Mouse (Mus musculus): ENCODE data around the gene Kncn. TPM values are rescaled to one million over a fixed set of nuclear protein-coding genes. Genes with fewer than 3 reads are reported as not detected.

The Kncn gene
- polyA plus RNA-seq, 1 experiment = 0.29 TPM

DNA sequence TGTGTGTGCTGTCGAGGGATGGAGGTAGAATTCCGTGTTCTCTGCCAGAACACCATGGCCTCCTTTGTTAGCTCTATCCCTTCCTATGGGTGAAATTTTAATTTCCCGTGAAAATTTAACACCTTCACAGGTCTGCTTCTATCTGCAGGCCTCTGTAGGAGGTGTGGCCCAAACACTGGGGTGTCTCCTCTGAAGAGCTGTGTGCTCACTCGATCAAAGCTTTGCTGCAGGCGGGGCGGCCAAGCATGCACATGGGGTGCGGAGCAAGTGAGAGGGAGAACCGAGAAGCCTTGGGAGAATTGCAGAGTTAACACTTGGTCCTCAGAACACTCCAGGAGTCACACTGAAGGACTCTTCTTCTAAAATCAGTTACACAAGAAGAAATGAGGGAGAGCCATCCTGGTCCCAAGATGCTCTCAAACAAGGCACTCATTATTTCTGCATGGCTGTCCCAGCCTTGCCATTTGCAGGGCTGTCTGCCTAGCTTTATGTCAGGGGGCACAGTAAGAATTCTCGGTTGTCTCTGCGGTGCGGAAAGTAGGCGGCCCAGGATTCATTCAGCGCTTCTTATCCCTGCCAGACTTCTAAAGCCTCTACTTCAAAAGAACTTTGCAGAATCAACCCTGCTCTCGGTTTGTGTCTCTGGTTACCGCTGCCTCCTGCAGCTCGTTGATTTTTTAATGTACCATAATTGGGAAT is 14.5 kb upstream of the Kncn start:
- Histone ChIP-seq H3K4me3 (replicated peaks) (no peak overlapping the region), H3K27me3 (replicated peaks) (no peaks in the 10 kb centered on the region), H3K4me1 (peaks cover 43% of the 10 kb centered on the region), H3K36me3 (replicated peaks; ENCODE audit: low read length) (peaks cover 100% of the 10 kb centered on the region), H3K9me3 (no peaks in the 10 kb centered on the region)
- TF ChIP-seq FLI1 (IDR thresholded peaks at IDR 0.05; ENCODE audit: low read length) = no peak
- no peak for TF ChIP-seq GATA1 (IDR thresholded peaks at IDR 0.05; ENCODE audit: borderline replicate concordance, low read length)

DNA sequence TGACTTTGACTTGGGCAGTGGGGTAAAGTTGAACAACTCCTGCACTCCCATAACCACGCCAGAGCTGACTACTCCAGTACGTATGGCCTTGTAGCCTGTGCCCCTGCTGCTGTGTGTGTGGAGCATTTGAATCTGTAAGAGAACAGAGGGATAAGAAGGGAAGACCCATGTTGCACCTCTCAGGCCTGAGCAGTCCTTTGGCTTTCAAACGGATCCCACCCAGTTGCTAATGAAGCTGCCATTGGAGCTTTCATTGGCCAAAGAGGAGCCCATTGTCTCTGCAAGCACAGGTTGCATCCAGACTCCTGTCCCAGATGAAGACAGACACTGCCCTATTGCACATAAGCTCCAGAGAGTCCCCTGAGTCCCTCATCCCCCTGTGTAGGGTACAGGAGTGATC is 11.0 kb upstream of the Kncn start:
- Histone ChIP-seq H3K9me3 (no peaks in the 10 kb centered on the region), H3K27me3 (replicated peaks) (no peaks in the 10 kb centered on the region), H3K36me3 (replicated peaks; ENCODE audit: low read length) (peaks cover 100% of the 10 kb centered on the region), H3K4me3 (replicated peaks) (no peak overlapping the region), H3K4me1 (peaks cover 41% of the 10 kb centered on the region)
- TF ChIP-seq FLI1 (IDR thresholded peaks at IDR 0.05; ENCODE audit: low read length) (no peak), GATA1 (IDR thresholded peaks at IDR 0.05; ENCODE audit: borderline replicate concordance, low read length) (no peak)

DNA sequence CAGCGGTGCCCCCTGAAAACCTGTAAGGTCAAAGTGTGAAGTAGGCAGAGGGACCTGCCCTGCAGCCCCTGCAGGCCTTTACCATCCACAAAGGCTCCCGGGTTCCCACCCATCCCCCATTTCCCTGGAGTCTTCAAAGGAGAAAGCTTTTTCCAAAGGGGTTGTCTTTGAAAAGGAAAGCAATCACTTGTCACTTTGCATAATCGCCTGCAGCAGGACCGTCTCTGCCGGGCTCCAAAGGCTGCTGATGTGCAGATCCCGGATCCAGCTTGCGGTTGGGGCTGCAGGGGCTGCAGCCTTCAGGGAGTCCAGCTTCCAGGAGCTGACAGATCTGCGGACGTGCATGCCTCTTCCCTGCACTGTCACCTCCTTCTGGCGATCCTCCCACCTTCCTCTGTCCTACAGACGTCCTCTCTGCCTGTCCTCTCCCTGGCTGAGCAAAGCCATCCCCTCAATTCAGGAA is 6.0 kb upstream of the Kncn start:
- Histone ChIP-seq H3K36me3 (replicated peaks; ENCODE audit: low read length) (peaks cover 78% of the 10 kb centered on the region), H3K27me3 (replicated peaks) (peaks cover 4% of the 10 kb centered on the region), H3K4me1 (peaks cover 52% of the 10 kb centered on the region), H3K4me3 (replicated peaks) (no peak overlapping the region), H3K9me3 (no peaks in the 10 kb centered on the region)
- TF ChIP-seq GATA1 (IDR thresholded peaks at IDR 0.05; ENCODE audit: borderline replicate concordance, low read length) (no peak), FLI1 (IDR thresholded peaks at IDR 0.05; ENCODE audit: low read length) (no peak)

DNA sequence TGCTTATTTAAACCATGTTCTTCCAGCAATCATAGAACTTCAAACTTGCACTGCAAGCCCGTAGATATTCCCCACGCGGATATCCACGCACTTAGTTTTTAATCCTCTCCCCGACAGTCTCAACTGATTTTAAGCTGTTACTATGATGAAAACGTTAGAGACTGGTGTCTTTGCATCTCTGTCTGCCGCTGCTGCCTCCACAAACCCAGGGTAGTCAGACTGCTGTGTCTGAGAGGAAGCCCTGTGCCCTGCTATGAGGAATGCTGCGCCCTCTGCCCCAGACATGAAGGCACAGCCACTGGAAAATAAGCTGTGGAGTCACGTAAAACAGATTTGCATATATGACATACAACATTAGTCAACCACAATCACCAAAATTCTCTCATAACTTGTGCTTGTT is 5.4 kb upstream of the Kncn start:
- H3K4me3 ChIP-seq (replicated peaks) = no peak overlapping the region
- no peak for TF ChIP-seq FLI1 (IDR thresholded peaks at IDR 0.05; ENCODE audit: low read length)
- no peak for TF ChIP-seq GATA1 (IDR thresholded peaks at IDR 0.05; ENCODE audit: borderline replicate concordance, low read length)
- H3K4me1 ChIP-seq = peaks cover 49% of the 10 kb centered on the region
- H3K9me3 ChIP-seq = no peaks in the 10 kb centered on the region
- peaks cover 10% of the 10 kb centered on the region for H3K27me3 ChIP-seq (replicated peaks)
- peaks cover 73% of the 10 kb centered on the region for H3K36me3 ChIP-seq (replicated peaks; ENCODE audit: low read length)

GRCm38 (mm10) chr4:115881183-115881582 is 3.0 kb upstream of the Kncn start:
- H3K4me1 ChIP-seq = peaks cover 30% of the 10 kb centered on the region
- no peak overlapping the region for H3K4me3 ChIP-seq (replicated peaks)
- H3K27me3 ChIP-seq (replicated peaks) = peaks cover 29% of the 10 kb centered on the region
- H3K9me3 ChIP-seq = no peaks in the 10 kb centered on the region
- H3K36me3 ChIP-seq (replicated peaks; ENCODE audit: low read length) = peaks cover 49% of the 10 kb centered on the region
- TF ChIP-seq GATA1 (IDR thresholded peaks at IDR 0.05; ENCODE audit: borderline replicate concordance, low read length) (no peak), FLI1 (IDR thresholded peaks at IDR 0.05; ENCODE audit: low read length) (no peak)

DNA sequence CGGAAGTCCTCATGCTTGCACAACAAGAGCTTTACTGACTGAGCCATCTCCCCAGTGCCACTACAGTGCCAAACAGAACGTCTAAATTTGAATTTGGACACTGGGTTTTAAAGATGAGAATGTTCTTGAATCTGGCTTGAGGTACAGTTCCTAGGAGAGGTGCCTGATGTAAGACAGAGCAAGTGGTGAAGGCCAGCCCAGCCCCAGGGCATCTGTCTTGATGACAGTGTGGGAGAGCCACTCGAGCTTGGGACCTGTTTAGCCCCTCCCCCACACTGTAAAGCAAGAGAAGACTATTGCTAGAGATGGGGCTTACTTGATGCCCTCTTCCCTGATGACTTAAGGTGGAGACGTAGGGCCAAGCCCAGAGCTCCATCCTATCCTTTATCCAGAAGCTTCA is 2.0 kb upstream of the Kncn start:
- H3K9me3 ChIP-seq = no peaks in the 10 kb centered on the region
- peaks cover 20% of the 10 kb centered on the region for H3K4me1 ChIP-seq
- no peak overlapping the region for H3K4me3 ChIP-seq (replicated peaks)
- H3K27me3 ChIP-seq (replicated peaks) = peaks cover 33% of the 10 kb centered on the region
- H3K36me3 ChIP-seq (replicated peaks; ENCODE audit: low read length) = peaks cover 39% of the 10 kb centered on the region
- TF ChIP-seq FLI1 (IDR thresholded peaks at IDR 0.05; ENCODE audit: low read length) (no peak), GATA1 (IDR thresholded peaks at IDR 0.05; ENCODE audit: borderline replicate concordance, low read length) (no peak)

- Histone ChIP-seq H3K4me3 (replicated peaks) (no peak overlapping the region), H3K9me3 (no peaks in the 10 kb centered on the region), H3K4me1 (peaks cover 14% of the 10 kb centered on the region), H3K36me3 (replicated peaks; ENCODE audit: low read length) (peaks cover 2% of the 10 kb centered on the region), H3K27me3 (replicated peaks) (peaks cover 68% of the 10 kb centered on the region)
- no peak for TF ChIP-seq GATA1 (IDR thresholded peaks at IDR 0.05; ENCODE audit: borderline replicate concordance, low read length)
- no peak for TF ChIP-seq FLI1 (IDR thresholded peaks at IDR 0.05; ENCODE audit: low read length)
Measured at GRCm38 (mm10) chr4:115885846-115886245, 1.6 kb downstream of the Kncn start.

DNA sequence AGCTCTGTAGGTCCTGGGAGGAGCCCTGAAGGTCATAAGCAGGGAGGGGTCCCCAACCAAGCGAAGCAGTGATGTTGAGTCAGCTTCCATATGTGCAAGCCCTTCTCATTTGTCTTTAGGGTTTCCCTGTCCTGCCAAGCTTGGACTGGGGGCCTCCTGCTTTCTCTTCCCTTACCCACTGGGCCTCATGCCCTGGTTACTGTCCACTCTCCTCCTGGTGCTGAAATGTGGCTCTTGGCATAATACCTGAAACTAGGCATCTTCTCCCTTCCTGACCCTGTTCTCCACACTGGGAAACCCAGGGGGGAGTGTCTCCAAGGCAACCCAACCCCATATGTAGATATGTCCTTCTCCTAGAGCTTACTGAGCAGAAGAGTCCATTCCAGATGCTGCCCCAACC is 2.7 kb downstream of the Kncn start:
- TF ChIP-seq GATA1 (IDR thresholded peaks at IDR 0.05; ENCODE audit: borderline replicate concordance, low read length) (no peak), FLI1 (IDR thresholded peaks at IDR 0.05; ENCODE audit: low read length) (no peak)

GRCm38 (mm10) chr4:115890066-115890465 is 5.9 kb downstream of the Kncn start:
- Histone ChIP-seq H3K9me3 (no peaks in the 10 kb centered on the region), H3K36me3 (replicated peaks; ENCODE audit: low read length) (no peaks in the 10 kb centered on the region), H3K27me3 (replicated peaks) (peaks cover 80% of the 10 kb centered on the region), H3K4me1 (peaks cover 15% of the 10 kb centered on the region), H3K4me3 (replicated peaks) (peak overlapping the region; percentile 75)
- TF ChIP-seq GATA1 (IDR thresholded peaks at IDR 0.05; ENCODE audit: borderline replicate concordance, low read length) (no peak), FLI1 (IDR thresholded peaks at IDR 0.05; ENCODE audit: low read length) (no peak)

More for the DNA sequence above, 2.7 kb downstream of the Kncn start:
- peaks cover 78% of the 10 kb centered on the region for H3K27me3 ChIP-seq (replicated peaks)
- H3K9me3 ChIP-seq = no peaks in the 10 kb centered on the region
- H3K4me3 ChIP-seq (replicated peaks) = no peak overlapping the region
- peaks cover 15% of the 10 kb centered on the region for H3K4me1 ChIP-seq
- no peaks in the 10 kb centered on the region for H3K36me3 ChIP-seq (replicated peaks; ENCODE audit: low read length)

- Histone ChIP-seq H3K36me3 (replicated peaks; ENCODE audit: low read length) (no peaks in the 10 kb centered on the region), H3K4me1 (peaks cover 15% of the 10 kb centered on the region), H3K4me3 (replicated peaks) (peak within 1 kb of the TSS; percentile 75), H3K27me3 (replicated peaks) (peaks cover 80% of the 10 kb centered on the region), H3K9me3 (no peaks in the 10 kb centered on the region)
- TF ChIP-seq FLI1 (IDR thresholded peaks at IDR 0.05; ENCODE audit: low read length) (no peak), GATA1 (IDR thresholded peaks at IDR 0.05; ENCODE audit: borderline replicate concordance, low read length) (no peak)
Measured at GRCm38 (mm10) chr4:115890553-115890952, 6.4 kb downstream of the Kncn start, which contains the start of gene 6430628N08Rik. Gene 6430628N08Rik, plus strand, starts transcription at chr4:115890665.
